In genomic region chr2:138269330-138269729, GRCm38 (mm10) we compare ENCODE assay signal across 11 mouse cellular contexts.
"Had no signal": no experiment of that assay in that cellular context is flagged by ENCODE, and none has a peak within 500 bp of the region (broad histone marks: within the 10 kb centered on the region; RNA-seq: fewer than 3 reads in every experiment).

No protein-coding gene starts in this region.

- H3K36me3 ChIP-seq: limb, embryonic 15.5 days; liver, embryonic 12.5 days had no signal

- H3K4me3 ChIP-seq: limb, embryonic 15.5 days; liver, embryonic 12.5 days had no signal

- ATAC-seq: liver, embryonic 12.5 days; midbrain, embryonic 16.5 days had no signal

- H3K4me2 ChIP-seq: limb, embryonic 15.5 days; liver, embryonic 12.5 days; lung, embryonic 14.5 days had no signal

- DNase-seq: kidney, adult 11 months; kidney, adult 9 months; kidney, postnatal 36 days; lung, embryonic 14.5 days; lung, postnatal 14 days; thymus, adult 18-20 months; thymus, postnatal 14 days had no signal

- H3K9me3 ChIP-seq: limb, embryonic 15.5 days; liver, embryonic 12.5 days had no signal

- H3K27me3 ChIP-seq: limb, embryonic 15.5 days; liver, embryonic 12.5 days had no signal

- H3K27ac ChIP-seq: kidney, postnatal 0 days; limb, embryonic 15.5 days; liver, embryonic 12.5 days had no signal

- H3K9ac ChIP-seq: limb, embryonic 15.5 days; liver, embryonic 12.5 days; lung, embryonic 14.5 days had no signal
